Mouse (Mus musculus): ENCODE measurements around the gene Acsl6.
A peak's percentile ranks its signal among the peaks of the same experiment; 100 is the strongest.

Gene Acsl6

DNA sequence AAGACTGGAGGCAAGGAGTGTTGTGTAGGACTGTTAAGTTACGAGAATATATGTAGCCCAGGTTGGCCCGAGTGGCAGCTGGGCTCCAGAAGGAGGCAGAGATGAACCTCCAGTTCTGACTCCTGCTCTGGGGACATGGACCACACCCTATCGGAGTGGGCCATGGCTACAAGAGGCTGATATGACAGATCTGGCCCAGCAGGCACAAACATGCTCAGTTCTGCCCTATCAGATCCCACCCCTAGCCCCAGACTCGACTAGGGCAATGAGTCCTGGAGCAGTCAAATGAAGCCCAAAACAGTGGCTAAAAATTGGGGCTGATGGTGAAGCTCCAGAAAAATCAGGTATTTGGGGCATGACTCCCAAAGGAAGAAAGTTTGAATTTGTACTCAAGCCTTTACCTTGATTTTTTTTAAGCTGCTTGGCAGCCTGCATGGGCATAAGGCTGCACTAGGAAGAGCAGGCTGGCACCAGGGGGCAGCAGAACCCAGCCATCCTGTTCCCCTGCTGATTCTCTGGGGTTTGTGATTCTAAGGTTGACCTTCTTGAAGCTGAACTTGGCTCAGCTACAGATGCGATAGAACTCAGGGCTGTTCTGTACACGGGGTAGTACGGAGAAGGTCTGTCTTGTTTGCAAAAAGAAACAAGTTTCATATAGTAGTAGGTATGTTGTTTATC lies 3.7 kb downstream of the Acsl6 start:
- peak; percentile 49 to 59 for DNase-seq

DNA sequence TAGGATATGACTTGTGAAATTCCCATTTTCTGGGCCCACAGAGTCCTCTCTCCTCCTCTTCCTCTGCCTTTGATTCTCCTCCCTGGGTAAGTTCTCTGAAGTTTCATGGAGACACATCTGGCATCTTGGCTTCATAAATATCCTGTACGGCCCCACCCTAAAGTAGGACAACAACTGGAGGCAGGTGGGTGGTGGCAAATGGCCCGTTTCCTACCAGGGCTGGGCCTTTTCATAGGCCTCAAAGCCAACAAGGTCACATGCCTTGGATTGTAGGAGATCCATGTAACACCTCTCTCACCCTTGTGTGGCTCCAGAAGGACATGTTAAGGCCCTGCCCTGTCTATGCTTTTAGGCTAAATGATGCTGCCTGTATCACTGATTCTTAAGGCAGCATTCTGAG lies 7.0 kb downstream of the Acsl6 start:
- DNase-seq: no peak

DNA sequence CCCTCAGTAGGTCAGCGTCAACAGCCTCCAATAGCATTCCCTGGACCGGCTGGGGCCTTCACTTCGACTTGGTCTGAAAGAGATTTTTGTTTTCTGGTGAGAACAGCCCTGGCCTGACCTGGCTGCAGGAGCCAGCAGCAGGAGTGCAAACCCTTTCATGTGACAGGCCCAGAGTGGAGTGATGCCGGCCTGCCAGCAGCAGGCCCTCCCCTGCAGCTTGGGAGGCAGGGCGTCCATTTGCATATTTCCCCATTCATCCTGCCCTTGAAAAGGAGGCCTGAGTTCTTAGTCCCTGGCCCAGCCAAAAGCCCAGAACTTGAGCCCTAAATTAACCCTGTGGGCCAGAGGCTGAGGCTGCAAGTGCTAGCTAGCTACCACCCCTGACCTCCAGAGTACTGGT lies 8.4 kb downstream of the Acsl6 start:
- DNase-seq: peak; percentile 14 to 44

DNA sequence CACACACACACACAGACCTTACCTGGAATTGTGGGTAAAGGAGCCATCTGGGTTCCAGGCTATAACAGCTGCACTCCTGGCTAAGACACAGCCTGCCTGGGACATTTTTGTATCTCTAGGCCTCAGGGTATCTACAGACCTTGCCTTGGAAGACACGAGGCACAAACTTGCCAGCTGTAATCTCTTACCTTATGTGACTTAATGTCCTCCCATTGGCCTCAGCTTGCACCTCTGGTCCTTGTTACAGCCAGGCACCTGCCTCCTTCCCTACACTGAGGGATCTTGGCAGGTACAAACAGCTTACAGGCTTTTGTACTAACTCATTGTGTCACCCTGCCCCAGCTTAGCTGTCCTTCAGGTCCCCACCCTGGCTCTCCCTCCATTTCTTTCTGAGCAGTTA lies 9.0 kb downstream of the Acsl6 start:
- no peak for DNase-seq

DNA sequence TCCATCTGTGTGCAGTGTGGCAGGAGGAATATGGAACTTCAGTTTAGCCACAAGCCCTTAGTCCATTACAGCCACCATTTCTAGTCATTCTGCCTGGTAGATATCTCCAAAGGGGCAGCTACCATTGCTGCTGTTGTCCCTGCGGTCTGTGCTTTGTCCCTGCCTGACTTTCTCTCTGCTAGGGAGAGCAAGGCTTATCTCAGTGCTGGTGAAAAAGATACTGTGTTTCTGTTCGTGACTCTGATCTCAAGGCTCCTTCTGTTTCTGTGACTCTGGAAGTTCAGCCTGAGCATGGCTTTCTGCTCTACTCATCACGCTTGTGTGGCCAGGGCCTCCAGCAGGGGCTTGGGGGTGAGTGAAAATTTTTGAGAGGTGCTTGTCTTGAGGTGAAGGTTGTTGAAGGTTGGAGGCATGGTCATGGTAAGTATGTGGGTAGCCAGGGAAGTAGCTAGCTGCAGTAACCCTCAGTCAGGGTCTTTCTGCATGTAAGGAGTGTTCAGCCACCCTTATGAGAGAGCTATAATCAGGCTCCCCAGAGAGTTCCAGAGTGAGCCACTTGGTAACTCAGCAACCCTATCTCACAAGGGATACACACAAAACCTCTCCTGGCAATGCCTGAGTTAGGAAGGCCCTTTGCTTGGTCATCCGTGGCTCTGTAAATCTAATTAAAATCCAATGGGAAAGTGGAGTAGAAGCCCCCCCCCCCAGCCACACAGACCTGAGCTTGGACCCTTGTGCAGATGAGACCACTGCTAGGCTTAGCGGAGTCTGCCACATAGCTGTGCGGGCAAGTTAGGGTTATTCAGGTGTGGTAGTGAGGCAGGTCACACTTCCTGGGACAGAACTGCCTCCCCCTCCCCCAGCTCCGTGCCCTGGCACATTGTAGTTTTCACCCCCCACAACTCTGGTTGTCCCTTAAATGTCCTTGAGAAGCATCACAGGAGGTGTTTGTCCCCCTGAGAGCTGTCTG lies 10.1 kb downstream of the Acsl6 start:
- no peak for DNase-seq

DNA sequence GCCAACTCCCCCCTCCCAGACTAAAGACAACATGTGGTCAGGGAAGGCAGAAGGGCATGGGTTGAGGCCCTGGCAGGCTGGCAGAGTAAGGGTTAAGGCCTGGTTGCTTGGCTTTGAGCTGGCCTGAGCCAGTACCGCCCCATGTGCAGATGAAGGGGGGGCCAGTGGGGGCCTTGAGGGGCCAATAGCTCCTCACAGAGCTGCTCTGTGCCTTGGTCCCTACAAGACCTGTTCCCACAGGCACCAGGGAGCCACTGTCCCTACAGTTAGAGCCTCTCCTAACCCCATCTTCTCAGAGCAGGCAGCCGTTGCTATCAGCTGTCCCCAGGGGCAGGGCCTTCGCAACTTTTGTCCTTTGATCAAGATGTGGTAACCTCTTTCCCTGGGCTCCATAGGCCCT lies 11.1 kb downstream of the Acsl6 start:
- DNase-seq: no peak

DNA sequence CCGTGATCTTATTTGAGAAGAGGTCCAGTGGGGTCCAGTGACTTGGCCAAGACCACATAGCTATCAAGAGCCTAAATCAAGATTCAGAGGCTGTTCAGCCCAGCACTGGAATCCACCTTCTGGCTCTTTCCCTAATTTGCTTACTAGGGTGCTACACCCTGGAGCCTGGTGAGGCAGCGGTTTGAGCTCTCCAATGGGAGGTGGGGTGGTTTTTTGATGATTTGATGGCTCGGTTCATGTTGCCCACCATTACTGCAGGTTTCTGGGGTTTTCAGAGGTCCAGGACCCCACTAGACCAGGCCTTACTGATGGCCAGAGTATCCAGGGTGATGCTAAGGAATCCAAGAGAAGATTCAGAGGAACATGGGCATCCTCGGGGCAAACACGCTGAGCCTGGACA lies 11.7 kb downstream of the Acsl6 start:
- no peak for DNase-seq

DNA sequence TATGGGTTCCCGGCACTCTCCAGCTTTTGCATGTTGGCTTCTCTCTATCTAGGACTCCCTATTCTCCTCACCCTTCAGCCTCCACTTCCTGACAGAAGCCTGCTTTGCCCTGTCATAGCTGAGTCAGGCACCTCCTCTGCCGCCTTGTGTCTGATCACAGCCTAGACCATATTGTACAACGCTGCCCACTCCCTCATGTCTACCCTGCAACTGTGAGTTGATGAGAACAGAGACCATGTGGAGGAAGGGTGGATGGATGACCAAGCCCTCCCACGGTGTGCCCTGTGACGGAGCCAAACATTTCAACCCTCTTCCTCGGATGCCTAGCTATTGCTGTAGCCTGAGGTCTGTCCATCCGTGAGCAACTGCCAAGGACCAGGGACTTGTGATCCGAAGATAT lies 13.8 kb downstream of the Acsl6 start:
- no peak for DNase-seq

DNA sequence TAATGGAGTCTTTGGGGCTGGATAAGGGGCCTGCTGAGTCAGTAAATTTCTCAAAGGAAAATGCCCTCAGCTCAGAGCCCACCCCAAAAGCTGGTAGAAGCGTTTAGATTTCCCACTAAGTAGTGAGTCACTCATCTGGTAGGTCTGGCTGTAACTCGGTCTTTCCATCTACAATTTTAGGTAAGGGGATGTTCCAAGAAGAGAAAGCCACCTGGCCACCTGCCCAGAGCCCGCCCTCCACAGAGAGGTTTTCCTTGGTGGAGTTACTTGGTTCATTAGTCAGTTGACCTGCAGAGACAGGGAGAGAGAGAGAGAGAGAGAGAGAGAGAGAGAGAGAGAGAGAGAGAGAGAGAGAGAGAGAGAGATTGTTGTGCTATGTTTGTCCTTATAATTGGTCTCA lies 14.2 kb downstream of the Acsl6 start:
- no peak for DNase-seq

DNA sequence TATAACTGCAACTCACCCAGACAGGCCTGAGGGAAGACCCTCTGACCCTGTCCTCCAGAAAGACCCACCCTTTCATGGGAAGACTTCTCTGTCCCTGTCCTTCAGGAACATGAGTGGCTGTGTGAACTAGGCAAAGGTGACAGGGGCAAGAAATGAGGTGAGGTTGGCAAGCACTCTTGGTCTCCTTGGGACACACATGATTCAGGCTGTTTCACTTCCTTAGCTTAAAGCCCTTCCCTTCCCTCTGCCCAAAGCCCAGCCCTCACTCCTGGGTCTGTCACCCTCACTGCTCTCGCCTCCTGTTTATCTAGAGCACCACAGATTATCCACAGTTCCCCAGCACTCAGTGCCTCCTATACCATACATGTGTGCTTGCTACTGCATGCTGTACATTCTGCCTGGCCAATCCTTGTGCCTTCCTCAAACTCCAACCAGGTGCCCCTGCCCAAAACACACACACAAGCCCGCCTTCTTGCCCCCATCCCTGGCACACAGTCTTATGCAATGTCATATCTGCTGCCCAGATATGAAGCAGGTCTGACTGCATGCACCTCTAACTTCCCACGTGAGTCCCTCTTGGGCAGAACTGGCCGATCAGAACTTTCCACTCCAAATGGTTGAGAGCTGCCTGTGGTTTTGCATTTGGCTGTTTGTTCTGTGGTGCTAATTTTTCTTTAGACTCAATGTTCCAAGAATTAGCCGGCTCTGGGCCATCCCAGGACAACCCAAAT lies 18.4 kb downstream of the Acsl6 start:
- no peak for DNase-seq

DNA sequence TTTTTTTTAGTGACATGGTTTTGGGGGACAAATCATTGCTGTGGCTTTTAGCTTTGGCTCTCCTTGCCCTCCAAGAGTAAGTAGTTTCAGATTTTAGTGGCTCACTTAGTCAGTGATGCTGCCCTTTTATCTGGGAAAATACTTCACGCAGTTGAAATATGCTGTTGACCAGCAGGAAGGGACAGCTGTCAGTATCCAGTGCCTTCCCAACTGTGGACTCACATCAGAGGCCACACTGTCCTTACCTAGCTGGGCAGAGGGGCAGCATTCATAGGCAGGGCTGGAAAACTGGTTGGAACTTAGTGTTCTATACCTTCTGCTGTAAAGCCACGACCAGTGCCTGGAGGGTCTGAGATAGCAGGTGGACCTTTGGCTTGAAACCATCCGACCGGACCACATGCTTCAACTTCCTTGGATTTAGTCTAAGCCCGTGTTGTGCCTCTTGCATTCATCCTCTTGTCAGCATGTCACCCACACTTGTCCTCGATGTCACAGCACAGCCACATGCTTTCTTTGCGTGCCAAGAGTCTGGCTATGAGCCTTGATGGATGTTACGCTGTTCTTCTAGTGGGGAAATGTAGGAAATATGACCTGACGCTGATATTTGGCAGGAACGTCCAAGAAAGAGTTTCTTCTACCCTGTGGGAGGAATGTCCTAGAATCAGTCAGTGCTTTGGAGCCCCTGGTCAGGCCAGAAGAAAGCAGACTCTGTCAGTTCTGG lies 28.0 kb downstream of the Acsl6 start:
- no peak for DNase-seq

DNA sequence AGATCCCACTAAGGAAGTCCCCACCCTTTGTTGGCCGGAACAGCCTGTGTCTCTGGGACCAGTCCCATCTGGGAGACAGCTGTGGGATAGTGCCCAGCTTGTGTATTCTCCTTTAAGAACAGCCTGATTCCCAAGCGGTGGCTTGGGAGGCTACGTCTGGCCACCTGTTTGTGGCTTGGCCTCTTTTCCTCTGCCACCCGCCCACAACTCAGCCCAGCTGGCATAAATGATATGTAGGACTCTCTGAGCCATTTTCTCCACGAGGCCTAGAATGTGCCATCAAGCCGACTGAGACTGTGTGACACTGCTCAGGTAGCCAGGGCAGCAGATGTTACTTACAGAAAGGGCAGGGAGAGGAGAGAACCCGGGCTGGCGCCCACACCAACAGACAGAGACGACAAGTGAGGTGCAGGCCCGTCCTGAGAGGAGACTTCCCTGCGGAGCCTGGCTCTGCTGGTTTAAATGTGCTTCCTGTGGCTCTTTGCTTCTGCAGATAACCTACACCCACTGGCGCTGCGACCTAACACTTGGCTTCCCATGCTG lies 32.6 kb downstream of the Acsl6 start:
- no peak for DNase-seq

DNA sequence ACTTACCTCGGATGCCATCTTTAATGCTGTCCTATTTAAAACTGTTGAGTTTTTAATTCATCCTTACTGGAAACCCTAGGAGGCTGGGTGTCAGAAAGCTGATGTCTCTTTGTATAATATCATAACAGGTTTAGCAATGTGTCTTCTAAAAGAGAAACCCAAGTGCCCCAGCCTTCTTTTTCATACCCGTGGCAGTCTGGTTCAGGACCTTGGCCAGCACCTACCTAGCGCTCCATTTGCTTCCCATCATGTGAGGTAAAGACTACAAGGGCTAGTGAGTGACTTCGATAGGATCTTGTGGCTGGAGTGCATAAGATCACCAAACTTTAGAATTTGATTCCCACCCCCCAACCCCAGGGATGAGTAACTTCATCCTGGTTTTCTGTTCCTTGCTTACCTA lies 40.1 kb downstream of the Acsl6 start:
- peak in 1 of 2 experiments; percentile 39 for DNase-seq

DNA sequence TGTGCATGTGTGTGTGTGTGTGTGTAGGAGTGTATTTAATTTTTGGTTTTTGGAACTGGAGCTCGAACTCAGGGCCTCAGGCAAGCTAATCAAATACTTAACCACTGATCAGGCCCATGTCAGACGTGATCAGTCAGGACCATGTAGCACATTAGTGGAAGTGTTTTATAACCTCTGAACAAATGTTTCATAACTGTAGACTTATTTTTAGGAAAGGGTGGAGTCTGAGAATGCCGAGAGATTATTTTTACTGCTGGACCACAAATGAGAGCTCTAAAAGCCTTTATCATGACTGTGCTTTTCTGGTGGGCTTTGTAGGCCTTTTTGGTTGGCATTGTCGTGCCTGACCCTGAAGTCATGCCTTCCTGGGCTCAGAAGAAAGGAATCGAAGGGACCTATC lies 48.1 kb downstream of the Acsl6 start:
- DNase-seq: no peak

DNA sequence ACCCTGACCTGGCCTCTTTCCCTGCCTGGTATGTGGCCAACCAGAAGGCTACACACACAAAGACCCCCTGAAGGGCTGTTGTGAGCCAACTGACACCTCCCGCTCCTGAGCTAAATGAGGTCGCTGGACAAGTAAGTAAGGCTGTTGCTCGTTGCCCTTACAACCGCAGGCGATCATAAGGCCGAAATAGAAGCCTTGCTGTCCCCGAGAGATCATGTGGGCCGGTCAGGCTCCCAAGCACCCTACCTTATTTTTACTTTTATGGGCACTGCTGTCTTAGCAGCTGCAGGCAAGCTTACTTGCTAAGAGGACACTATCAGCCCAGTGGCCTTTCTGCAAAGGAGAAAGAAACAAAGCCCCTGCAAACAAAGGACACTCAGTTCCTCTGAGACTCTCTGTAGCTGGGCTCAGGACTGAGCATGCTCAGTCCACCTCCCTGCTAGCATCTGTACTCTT lies 49.6 kb downstream of the Acsl6 start:
- DNase-seq: no peak

DNA sequence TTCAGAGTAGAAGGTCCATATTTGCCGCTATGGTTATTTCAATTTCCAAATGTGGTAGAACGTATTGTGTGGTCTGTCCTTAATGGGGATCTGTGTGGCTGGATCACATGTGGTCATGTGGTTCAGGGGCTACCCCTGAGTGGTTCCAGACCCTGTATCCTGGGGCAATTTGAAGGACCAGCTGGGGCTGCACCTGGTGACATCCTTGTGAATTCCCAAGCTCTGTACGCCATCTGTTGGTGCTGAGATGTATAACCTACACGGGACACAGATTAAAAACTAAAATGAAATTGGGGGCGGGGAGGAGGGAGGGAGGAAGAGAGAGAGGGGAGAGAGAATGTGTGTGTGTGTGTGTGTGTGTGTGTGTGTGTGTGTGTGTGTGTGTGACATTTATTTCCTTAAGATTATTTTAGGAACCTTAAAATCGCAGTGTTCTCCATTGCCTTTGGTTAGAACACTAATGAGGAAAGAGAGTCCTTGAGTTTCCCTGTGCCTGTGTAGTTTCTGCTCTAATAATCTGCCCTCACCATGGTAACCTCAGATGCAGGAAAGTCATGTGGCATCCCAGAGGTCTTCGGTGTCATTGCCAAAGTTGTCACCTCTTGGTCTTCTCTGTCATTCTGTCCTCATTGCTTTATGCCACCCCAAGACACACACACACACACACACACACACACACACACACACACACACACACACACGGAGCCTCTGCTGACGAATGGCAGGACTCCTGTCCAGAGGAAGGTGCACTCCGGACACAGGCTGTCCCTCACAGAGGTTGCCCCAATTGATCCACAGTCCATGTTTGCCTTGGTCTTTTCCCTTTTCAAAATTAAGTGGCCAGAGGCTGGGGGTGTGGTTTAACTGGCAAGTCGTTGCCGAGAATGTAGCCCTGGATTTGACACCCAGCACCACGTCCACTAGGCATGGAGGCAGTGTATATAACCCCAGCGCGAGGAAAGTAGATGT lies 51.3 kb downstream of the Acsl6 start:
- DNase-seq: peak in 1 of 2 experiments; percentile 34

DNA sequence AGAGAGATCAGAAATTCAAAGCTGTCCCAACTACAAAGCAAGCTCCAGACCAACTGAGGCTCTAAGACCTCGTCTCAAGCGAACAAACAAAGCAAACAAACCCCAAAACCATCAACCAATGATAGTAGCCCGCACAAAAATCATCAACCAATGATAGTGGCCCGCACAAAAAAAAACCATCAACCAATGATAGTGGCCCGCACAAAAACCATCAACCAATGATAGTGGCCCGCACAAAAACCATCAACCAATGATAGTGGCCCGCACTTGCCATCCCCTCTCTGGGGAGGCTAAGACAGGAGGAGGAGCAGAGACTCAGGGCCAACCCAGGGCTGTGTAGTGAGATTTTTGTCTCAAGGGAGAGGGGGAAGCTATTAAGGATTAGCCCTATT lies 52.0 kb downstream of the Acsl6 start:
- DNase-seq: no peak

DNA sequence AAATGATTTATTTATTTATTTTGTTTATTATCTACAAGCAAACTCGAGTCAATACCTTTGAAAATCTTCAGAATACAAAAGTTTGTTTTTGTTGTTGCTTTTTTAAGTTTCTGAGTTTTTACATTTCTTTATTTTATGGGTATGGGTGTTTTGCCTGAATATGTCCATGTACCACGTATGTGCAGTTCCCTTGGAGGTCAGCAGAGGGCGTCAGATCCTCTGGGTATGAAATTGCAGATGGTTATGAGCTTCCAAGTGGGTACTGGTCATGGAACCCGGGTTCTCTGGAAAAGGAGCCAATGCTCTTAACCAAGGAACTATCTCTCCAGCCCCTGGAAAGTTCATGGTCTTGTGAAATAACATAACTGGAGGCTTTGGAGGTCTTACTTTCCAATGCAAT lies 53.1 kb downstream of the Acsl6 start:
- peak in 1 of 2 experiments; percentile 49 for DNase-seq

DNA sequence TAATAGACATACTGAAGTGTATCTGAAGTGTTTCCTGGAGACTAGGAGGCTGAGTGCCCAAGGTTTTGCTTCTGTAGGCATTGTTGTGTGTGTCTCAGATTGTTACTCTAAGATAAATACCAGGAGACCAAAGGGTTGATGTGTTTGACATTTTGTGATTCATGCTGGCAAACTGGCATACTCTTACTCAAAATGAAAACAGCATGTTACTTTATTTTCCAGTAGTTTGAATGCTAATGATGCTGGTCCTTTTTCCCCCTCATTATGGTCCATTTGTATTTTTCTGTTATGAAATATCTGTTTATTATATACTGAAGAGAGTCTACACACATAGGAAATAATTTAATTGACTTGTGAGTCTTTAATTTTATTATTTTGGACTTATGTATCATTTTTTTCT lies 69.0 kb downstream of the Acsl6 start:
- no peak for DNase-seq

DNA sequence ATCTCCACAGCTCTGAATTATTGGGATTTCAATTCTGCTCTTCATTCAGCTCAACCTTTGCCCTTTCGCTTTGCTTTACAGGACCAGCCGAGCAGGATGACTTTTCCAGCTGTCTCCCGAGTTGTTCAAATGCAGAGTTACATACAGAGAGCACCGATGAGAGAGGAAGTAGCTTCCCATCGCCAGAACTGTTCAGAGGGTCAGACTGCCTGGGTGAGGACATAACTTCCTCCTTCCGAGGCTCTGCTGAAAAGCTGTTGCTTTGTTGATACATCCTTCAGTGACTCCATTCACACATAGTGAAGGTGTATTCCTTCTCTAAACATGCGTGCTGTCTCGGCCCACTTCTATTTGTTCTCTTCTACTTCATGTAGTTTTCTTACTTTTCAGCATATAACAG lies 86.8 kb downstream of the Acsl6 start:
- no peak for DNase-seq

DNA sequence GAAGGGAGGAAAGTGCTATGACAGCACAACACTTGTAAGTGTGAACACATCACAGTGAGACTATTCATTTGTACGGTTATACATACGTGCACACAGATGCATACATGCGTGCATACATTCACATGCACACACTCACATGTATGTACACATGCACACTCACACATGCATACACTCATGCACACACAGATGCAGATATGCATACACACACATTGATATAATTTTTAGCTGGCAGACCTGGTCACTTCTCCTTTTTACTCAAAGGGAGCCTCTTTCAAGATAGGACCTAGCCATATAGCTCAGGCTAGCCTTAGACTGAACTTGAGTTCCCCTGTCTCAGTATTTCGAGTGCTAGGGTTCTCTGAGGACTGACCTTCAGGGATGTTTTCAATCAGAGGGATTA lies 87.7 kb downstream of the Acsl6 start:
- no peak for DNase-seq

Measured in kidney, postnatal 25 days (tissue).